ENCODE assay signal across 8 mouse cellular contexts in genomic region chr6:91683602-91684473, GRCm38 (mm10). TPM values are rescaled to one million over a fixed set of nuclear protein-coding genes. Genes with fewer than 3 reads are reported as not detected.
DNase-seq lines count a peak whose midpoint lies in the region; ATAC-seq lines count a peak whose summit lies in the region.

Gene Slc6a6, plus strand, starts transcription at chr6:91684053.

- H3K9ac ChIP-seq in intestine, embryonic 14.5 days (ENCODE audit: low read length), result peak within 1 kb of the TSS; percentile 85

- no peaks in the 10 kb centered on the region for H3K27me3 ChIP-seq in intestine, embryonic 14.5 days (replicated peaks; ENCODE audit: control insufficient read depth, insufficient read depth, low read length)

- WGBS in intestine, embryonic 14.5 days, result 2% methylated on average over 62 of the region's 69 CpGs

- H3K27ac ChIP-seq in intestine, embryonic 14.5 days (ENCODE audit: low read depth), result peak within 1 kb of the TSS; percentile 87

- peak within 1 kb of the TSS; percentile 87 for H3K4me2 ChIP-seq in intestine, embryonic 14.5 days (ENCODE audit: low read length)

- H3K4me3 ChIP-seq in intestine, embryonic 14.5 days (ENCODE audit: low read depth, low read length), result peak within 1 kb of the TSS; percentile 92

- DNase-seq in adrenal gland, adult (ENCODE audit: inconsistent age in 2 of 2, low spot score in 1 of 2), result peak; percentile 95 to 98
- peak; percentile 94 for DNase-seq in embryo, embryonic 10.5 days (ENCODE audit: low spot score)
- DNase-seq in gastrocnemius, postnatal 25 days, result peak; percentile 91
- DNase-seq in intestine, embryonic 14.5 days (ENCODE audit: low spot score), result peak; percentile 98
- DNase-seq in left cerebral cortex, postnatal 14 days (ENCODE audit: low spot score in 2 of 2), result peak; percentile 94 to 97
- peak; percentile 96 for DNase-seq in mesoderm, embryonic 11.5 days (ENCODE audit: low read depth, low spot score)
- DNase-seq in right cerebral cortex, postnatal 36 days (ENCODE audit: low spot score in 2 of 2), result peak; percentile 91 to 95
- DNase-seq in yolk sac, embryonic 10.5 days (ENCODE audit: low spot score), result peak; percentile 93

- H3K9me3 ChIP-seq in intestine, embryonic 14.5 days (ENCODE audit: control insufficient read depth, low read length), result no peaks in the 10 kb centered on the region

- peak; percentile 83 for ATAC-seq in intestine, embryonic 14.5 days (replicated peaks; ENCODE audit: low FRiP score, low TSS enrichment, low read depth)

- H3K36me3 ChIP-seq in intestine, embryonic 14.5 days (ENCODE audit: control insufficient read depth, insufficient read depth, low read length), result no peaks in the 10 kb centered on the region

- intact Hi-C loops in left cerebral cortex, postnatal 14 days (cut with DNase I), result loop anchor here (5.0 to 10.0 kb wide), 2 partner anchors 51 to 157 kb away; no protein-coding TSS in a partner anchor

- peaks cover 47% of the 10 kb centered on the region for H3K4me1 ChIP-seq in intestine, embryonic 14.5 days (replicated peaks; ENCODE audit: control insufficient read depth, insufficient read depth, low read length)

RNA-seq across cellular contexts. Expression of gene Slc6a6, which starts in this region (rescaled TPM):
- total RNA-seq in gastrocnemius, postnatal 25 days (2021), result 10 to 100 TPM; 52.1 to 57.8 TPM
- 69.0 and 74.0 TPM in 2 replicates for polyA plus RNA-seq in intestine, embryonic 14.5 days (2014; fragmentation: Nextera tagmentation; extraction: Ambion mirVana)
- total RNA-seq in left cerebral cortex, postnatal 14 days (2021), result 100 to 1,000 TPM; 159 to 165 TPM

Comparison
In these comparisons a context has a peak if more than half of its experiments do, and no peak if none do; other contexts are left out.
1. Peak in every context shown above with its lines: DNase-seq, ATAC-seq, H3K4me3 ChIP-seq and H3K27ac ChIP-seq.